Mouse (Mus musculus): ENCODE data around the gene Dagla. TPM values are rescaled to one million over a fixed set of nuclear protein-coding genes. Genes with fewer than 3 reads are reported as not detected.

Dagla gene
- total and polyA plus RNA-seq, 3 experiments: 2.5 to 5.7 (median 3.3) TPM

DNA sequence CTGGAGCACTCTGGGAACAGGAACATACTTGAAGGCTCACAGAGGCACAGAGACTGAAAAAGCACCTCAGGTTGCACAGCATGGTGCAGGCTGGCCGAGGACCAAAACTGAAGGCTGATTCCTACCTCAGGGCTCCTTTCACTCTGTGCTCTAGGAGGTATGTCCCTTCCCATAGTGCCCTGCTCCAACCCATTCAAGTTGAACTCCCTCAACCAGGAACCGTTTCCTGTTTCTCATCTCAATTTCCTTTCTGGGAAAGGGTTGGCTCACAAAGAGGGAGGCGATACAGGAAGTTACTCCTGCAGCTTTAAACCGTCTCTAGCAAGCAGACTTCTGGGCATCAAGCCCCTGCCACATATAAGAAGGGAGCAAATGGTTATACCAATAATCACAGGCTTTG is 13.1 kb upstream of the Dagla start:
- Histone ChIP-seq H3K27me3 (ENCODE audit: control insufficient read depth, insufficient read depth, low read length) (no peaks in the 10 kb centered on the region), H3K4me1 (ENCODE audit: control insufficient read depth, insufficient read depth, low read length) (peaks cover 4% of the 10 kb centered on the region), H3K9ac (ENCODE audit: low read depth, low read length) (no peak overlapping the region), H3K27ac (no peak overlapping the region), H3K79me2 (replicated peaks; ENCODE audit: control insufficient read depth, insufficient read depth, low read length) (no peaks in the 10 kb centered on the region), H3K36me3 (ENCODE audit: control insufficient read depth, insufficient read depth, low read length) (no peaks in the 10 kb centered on the region), H3K4me3 (no peak overlapping the region)
- TF ChIP-seq EP300 (IDR thresholded peaks at IDR 0.05; ENCODE audit: insufficient read depth, low read depth, low read length) (no peak), CTCF (IDR thresholded peaks at IDR 0.05) (no peak), POLR2A (IDR thresholded peaks at IDR 0.05; ENCODE audit: insufficient read depth, low read depth, low read length) (no peak)
- 30% methylated on average over 4 of the region's 4 CpGs for WGBS
- intact Hi-C loops (cut with DNase I): no loop called here
- DNase-seq: no peak

DNA sequence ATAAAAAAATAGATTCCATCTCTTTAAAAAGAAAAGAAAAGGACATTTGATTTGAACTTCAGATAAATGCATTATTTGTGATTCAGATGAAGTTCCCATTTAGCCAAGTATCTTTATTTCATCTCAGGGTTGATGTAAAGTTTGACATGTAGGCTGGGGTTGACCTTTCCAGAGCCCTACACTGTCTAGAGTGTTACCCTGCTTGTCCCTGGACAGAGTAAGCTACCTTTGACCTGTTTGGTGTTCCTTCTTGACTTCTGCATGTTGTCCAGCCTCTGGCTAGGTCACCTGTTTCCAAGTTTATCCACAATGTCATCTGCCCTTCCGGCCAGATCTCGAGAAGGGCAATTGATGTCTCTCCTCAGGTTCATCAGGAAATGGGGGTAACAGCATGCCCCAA is 12.7 kb upstream of the Dagla start:
- no peak overlapping the region for H3K27ac ChIP-seq
- no peaks in the 10 kb centered on the region for H3K36me3 ChIP-seq (ENCODE audit: control insufficient read depth, insufficient read depth, low read length)
- no peak for TF ChIP-seq EP300 (IDR thresholded peaks at IDR 0.05; ENCODE audit: insufficient read depth, low read depth, low read length)
- WGBS: 61% methylated on average over 2 of the region's 2 CpGs
- H3K4me3 ChIP-seq: no peak overlapping the region
- H3K9ac ChIP-seq (ENCODE audit: low read depth, low read length): no peak overlapping the region
- no peaks in the 10 kb centered on the region for H3K79me2 ChIP-seq (replicated peaks; ENCODE audit: control insufficient read depth, insufficient read depth, low read length)
- intact Hi-C loops (cut with DNase I): no loop called here
- peaks cover 4% of the 10 kb centered on the region for H3K4me1 ChIP-seq (ENCODE audit: control insufficient read depth, insufficient read depth, low read length)
- no peaks in the 10 kb centered on the region for H3K27me3 ChIP-seq (ENCODE audit: control insufficient read depth, insufficient read depth, low read length)
- no peak for DNase-seq

DNA sequence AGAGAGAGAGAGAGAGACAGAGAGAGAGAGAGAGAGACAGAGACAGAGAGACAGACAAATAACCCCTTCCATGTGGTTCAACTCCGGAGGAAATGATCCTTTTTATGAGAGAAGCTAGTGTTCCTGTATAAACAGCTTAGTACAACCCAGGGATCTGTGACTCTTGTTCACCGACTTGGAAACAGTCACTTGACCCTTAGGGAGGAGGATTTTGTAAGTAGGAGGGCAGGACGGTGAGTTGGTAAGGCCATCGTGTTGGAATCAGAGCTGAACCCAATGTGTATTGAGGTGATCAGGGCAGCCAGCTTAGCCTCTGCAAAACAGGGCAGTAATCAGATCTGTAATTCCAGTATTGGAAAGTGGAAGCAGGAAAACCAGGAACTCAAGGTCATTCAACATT is 12.3 kb upstream of the Dagla start:
- Histone ChIP-seq H3K4me1 (ENCODE audit: control insufficient read depth, insufficient read depth, low read length) (peaks cover 4% of the 10 kb centered on the region), H3K4me3 (no peak overlapping the region), H3K79me2 (replicated peaks; ENCODE audit: control insufficient read depth, insufficient read depth, low read length) (no peaks in the 10 kb centered on the region), H3K9ac (ENCODE audit: low read depth, low read length) (no peak overlapping the region), H3K36me3 (ENCODE audit: control insufficient read depth, insufficient read depth, low read length) (no peaks in the 10 kb centered on the region), H3K27me3 (ENCODE audit: control insufficient read depth, insufficient read depth, low read length) (no peaks in the 10 kb centered on the region), H3K27ac (no peak overlapping the region)
- no peak for TF ChIP-seq POLR2A (IDR thresholded peaks at IDR 0.05; ENCODE audit: insufficient read depth, low read depth, low read length)
- TF ChIP-seq EP300 (IDR thresholded peaks at IDR 0.05; ENCODE audit: insufficient read depth, low read depth, low read length): no peak
- no peak for TF ChIP-seq CTCF (IDR thresholded peaks at IDR 0.05)
- DNase-seq: no peak
- 71% methylated on average over 4 of the region's 4 CpGs for WGBS
- intact Hi-C loops (cut with DNase I): no loop called here

DNA sequence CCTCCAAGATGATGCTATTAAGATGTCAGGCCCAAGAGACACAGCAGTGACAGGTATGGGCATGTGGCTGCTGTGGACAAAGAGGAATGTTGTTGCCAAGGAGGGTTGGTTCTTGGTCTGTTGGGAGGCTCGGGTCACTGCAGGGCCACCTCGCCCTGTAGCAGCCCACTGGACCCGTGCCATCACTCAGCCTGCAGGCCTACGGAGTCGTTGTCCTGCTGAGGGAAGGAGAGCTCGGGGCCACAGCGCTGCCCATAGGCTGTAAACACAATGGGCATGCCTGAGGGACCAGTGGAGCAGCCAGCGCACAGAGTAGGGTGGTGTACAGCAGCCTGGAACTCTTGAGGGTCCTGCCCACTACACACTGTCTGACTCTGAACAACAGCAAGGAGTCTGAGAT is 7.4 kb upstream of the Dagla start:
- TF ChIP-seq EP300 (IDR thresholded peaks at IDR 0.05; ENCODE audit: insufficient read depth, low read depth, low read length): no peak
- TF ChIP-seq CTCF (IDR thresholded peaks at IDR 0.05): no peak
- TF ChIP-seq POLR2A (IDR thresholded peaks at IDR 0.05; ENCODE audit: insufficient read depth, low read depth, low read length): no peak
- DNase-seq: no peak
- H3K9ac ChIP-seq (ENCODE audit: low read depth, low read length): no peak overlapping the region
- H3K4me1 ChIP-seq (ENCODE audit: control insufficient read depth, insufficient read depth, low read length): no peaks in the 10 kb centered on the region
- H3K27me3 ChIP-seq (ENCODE audit: control insufficient read depth, insufficient read depth, low read length): no peaks in the 10 kb centered on the region
- intact Hi-C loops (cut with DNase I): no loop called here
- no peak overlapping the region for H3K27ac ChIP-seq
- H3K36me3 ChIP-seq (ENCODE audit: control insufficient read depth, insufficient read depth, low read length): no peaks in the 10 kb centered on the region
- WGBS: 46% methylated on average over 8 of the region's 8 CpGs
- H3K4me3 ChIP-seq: no peak overlapping the region
- no peaks in the 10 kb centered on the region for H3K79me2 ChIP-seq (replicated peaks; ENCODE audit: control insufficient read depth, insufficient read depth, low read length)

DNA sequence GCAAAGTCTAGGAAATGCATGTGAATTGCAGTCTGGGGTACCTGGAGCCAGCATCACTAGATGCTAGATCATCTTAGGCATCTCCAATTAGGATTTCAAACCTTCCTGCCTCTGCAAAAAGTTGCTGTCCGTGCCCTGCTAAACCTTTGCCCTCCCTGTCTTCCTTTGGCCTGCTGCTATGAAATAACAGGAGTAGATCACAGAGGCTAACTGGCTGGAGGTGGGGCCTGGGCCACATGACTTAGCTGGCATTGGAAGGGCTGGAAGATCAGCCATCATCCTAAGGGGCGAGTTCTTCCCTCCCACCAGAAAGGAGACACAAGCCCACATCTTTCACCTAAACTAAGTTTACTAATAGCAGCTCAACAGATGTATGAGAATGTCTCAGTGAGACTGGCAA is 4.3 kb upstream of the Dagla start:
- intact Hi-C loops (cut with DNase I): no loop called here
- H3K79me2 ChIP-seq (replicated peaks; ENCODE audit: control insufficient read depth, insufficient read depth, low read length): no peaks in the 10 kb centered on the region
- H3K4me3 ChIP-seq: no peak overlapping the region
- H3K4me1 ChIP-seq (ENCODE audit: control insufficient read depth, insufficient read depth, low read length): 0 out of 2 replicates have a peak, but pooled peaks cover 1% of the 10 kb centered on the region
- no peak for DNase-seq
- H3K9ac ChIP-seq (ENCODE audit: low read depth, low read length): no peak overlapping the region
- 33% methylated on average over 2 of the region's 2 CpGs for WGBS
- no peak for TF ChIP-seq EP300 (IDR thresholded peaks at IDR 0.05; ENCODE audit: insufficient read depth, low read depth, low read length)
- TF ChIP-seq POLR2A (IDR thresholded peaks at IDR 0.05; ENCODE audit: insufficient read depth, low read depth, low read length): no peak
- no peak for TF ChIP-seq CTCF (IDR thresholded peaks at IDR 0.05)
- no peaks in the 10 kb centered on the region for H3K36me3 ChIP-seq (ENCODE audit: control insufficient read depth, insufficient read depth, low read length)
- H3K27ac ChIP-seq: no peak overlapping the region
- H3K27me3 ChIP-seq (ENCODE audit: control insufficient read depth, insufficient read depth, low read length): no peaks in the 10 kb centered on the region

DNA sequence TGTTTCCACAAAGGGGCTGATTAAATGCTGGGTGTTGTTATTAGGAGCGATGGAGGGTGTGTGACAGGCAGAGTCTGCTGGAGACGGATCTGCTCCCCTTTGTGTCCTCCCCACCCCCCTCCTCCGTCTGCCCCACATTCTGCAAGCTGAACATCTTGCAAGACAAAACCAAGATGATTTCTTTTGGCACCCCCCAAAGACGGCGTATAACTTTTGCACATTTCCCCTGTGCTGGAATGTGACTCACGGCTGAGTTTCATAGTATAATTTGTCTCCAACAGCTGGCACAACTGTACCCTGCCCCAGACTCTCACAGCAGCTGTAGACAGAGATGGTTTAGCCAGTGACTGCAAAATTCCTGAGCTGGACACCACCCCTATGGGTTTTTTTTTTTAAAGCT is 3.3 kb upstream of the Dagla start:
- no peak overlapping the region for H3K9ac ChIP-seq (ENCODE audit: low read depth, low read length)
- WGBS: 50% methylated on average over 6 of the region's 6 CpGs
- no peak overlapping the region for H3K4me3 ChIP-seq
- H3K79me2 ChIP-seq (replicated peaks; ENCODE audit: control insufficient read depth, insufficient read depth, low read length): no peaks in the 10 kb centered on the region
- 0 out of 2 replicates have a peak, but pooled peaks cover 1% of the 10 kb centered on the region for H3K4me1 ChIP-seq (ENCODE audit: control insufficient read depth, insufficient read depth, low read length)
- no peaks in the 10 kb centered on the region for H3K36me3 ChIP-seq (ENCODE audit: control insufficient read depth, insufficient read depth, low read length)
- intact Hi-C loops (cut with DNase I): no loop called here
- no peaks in the 10 kb centered on the region for H3K27me3 ChIP-seq (ENCODE audit: control insufficient read depth, insufficient read depth, low read length)
- no peak for DNase-seq
- TF ChIP-seq CTCF (IDR thresholded peaks at IDR 0.05) (no peak), EP300 (IDR thresholded peaks at IDR 0.05; ENCODE audit: insufficient read depth, low read depth, low read length) (no peak), POLR2A (IDR thresholded peaks at IDR 0.05; ENCODE audit: insufficient read depth, low read depth, low read length) (no peak)
- no peak overlapping the region for H3K27ac ChIP-seq

Data from heart, adult 2 months (tissue).